ENCODE assay signal across 9 mouse cellular contexts in the genomic region with DNA sequence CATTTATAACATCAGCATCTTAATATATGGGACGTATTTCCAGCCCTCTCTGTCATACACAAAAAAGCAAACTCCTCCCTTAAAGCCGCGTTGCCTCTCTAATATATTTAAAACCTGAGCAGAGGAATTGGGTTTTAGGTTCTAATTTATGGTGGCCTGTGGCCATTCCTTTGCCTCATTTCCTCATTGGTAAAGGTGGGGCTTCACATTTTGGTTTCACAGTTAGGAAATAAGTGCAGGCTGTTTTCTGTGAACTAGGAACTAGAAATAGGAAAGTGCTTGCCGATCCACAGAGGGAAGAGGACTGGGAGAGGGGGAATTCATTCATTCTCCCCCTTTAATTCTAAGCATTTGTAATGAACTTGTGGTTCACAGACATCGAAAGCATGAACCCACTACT. TPM values are rescaled to one million over a fixed set of nuclear protein-coding genes. Genes with fewer than 3 reads are reported as not detected.
DNase-seq lines count a peak whose midpoint lies in the region; ATAC-seq and TF ChIP-seq lines count a peak whose summit lies in the region.
"Had no signal": no experiment of that assay in that cellular context is flagged by ENCODE, and none has a peak within 500 bp of the region (broad histone marks: within the 10 kb centered on the region; RNA-seq: fewer than 3 reads in every experiment).

No protein-coding gene starts in this region.

- peaks cover 19% of the 10 kb centered on the region for H3K4me1 ChIP-seq in spleen, adult 2 months (ENCODE audit: control insufficient read depth, insufficient read depth, insufficient read length)
- H3K4me1 ChIP-seq in forebrain, embryonic 13.5 days: peaks cover 36% of the 10 kb centered on the region
- H3K4me1 ChIP-seq in liver, embryonic 12.5 days: peaks cover 53% of the 10 kb centered on the region
- peaks cover 41% of the 10 kb centered on the region for H3K4me1 ChIP-seq in stomach, embryonic 16.5 days (ENCODE audit: control insufficient read depth, insufficient read depth, low read length)

- peak overlapping the region; percentile 46 for H3K4me3 ChIP-seq in spleen, adult 2 months (ENCODE audit: extremely low read depth, insufficient read depth, insufficient read length)
- H3K4me3 ChIP-seq in forebrain, embryonic 13.5 days: peak overlapping the region; percentile 99
- H3K4me3 ChIP-seq in liver, embryonic 12.5 days: peak overlapping the region; percentile 99
- H3K4me3 ChIP-seq in stomach, embryonic 16.5 days (replicated peaks; ENCODE audit: low read length): peak overlapping the region; percentile 85

- no peaks in the 10 kb centered on the region for H3K27me3 ChIP-seq in spleen, adult 2 months (ENCODE audit: control insufficient read depth, insufficient read depth, low read length)
- H3K27me3 ChIP-seq in forebrain, embryonic 13.5 days: no peaks in the 10 kb centered on the region
- no peaks in the 10 kb centered on the region for H3K27me3 ChIP-seq in liver, embryonic 12.5 days (replicated peaks)
- H3K27me3 ChIP-seq in stomach, embryonic 16.5 days (ENCODE audit: control insufficient read depth, insufficient read depth, low read length): no peaks in the 10 kb centered on the region

- DNase-seq in spleen, adult 2 months (ENCODE audit: low read depth in 1 of 2, low spot score in 2 of 2): no peak
- no peak for DNase-seq in spleen, postnatal 4 days (ENCODE audit: low spot score in 2 of 2)
- no peak for DNase-seq in frontal cortex, postnatal 14 days (ENCODE audit: low spot score in 2 of 2)
- no peak for DNase-seq in right cerebral cortex, adult 2 months (ENCODE audit: low spot score in 2 of 2)
- DNase-seq in B cell, adult 2 months: no peak

- peak overlapping the region; percentile 97; the same call in 1 of the 2 replicates for H3K27ac ChIP-seq in spleen, adult 2 months (ENCODE audit: insufficient read depth, low read length)
- no peak overlapping the region for H3K27ac ChIP-seq in forebrain, embryonic 13.5 days
- H3K27ac ChIP-seq in liver, embryonic 12.5 days: peak overlapping the region; percentile 97
- H3K27ac ChIP-seq in stomach, embryonic 16.5 days (ENCODE audit: low read length): peak overlapping the region; percentile 96

- 2% methylated on average over 5 of the region's 5 CpGs for WGBS in spleen, adult 2 months
- 44% methylated on average over 5 of the region's 5 CpGs for WGBS in forebrain, embryonic 13.5 days
- WGBS in liver, embryonic 12.5 days (ENCODE audit: insufficient replicate concordance): 10% methylated on average over 5 of the region's 5 CpGs
- WGBS in stomach, embryonic 16.5 days: 16% methylated on average over 5 of the region's 5 CpGs

- peak overlapping the region; percentile 95 for H3K4me2 ChIP-seq in forebrain, embryonic 13.5 days
- peak overlapping the region; percentile 85 for H3K4me2 ChIP-seq in liver, embryonic 12.5 days
- H3K4me2 ChIP-seq in stomach, embryonic 16.5 days (ENCODE audit: low read depth, low read length): peak overlapping the region; percentile 87

- H3K36me3 ChIP-seq in spleen, adult 2 months (ENCODE audit: control insufficient read depth, insufficient read depth, low read length): no peaks in the 10 kb centered on the region
- no peaks in the 10 kb centered on the region for H3K36me3 ChIP-seq in forebrain, embryonic 13.5 days (ENCODE audit: poor library complexity, severe bottlenecking)
- peaks cover 22% of the 10 kb centered on the region for H3K36me3 ChIP-seq in liver, embryonic 12.5 days
- no peaks in the 10 kb centered on the region for H3K36me3 ChIP-seq in stomach, embryonic 16.5 days (ENCODE audit: control insufficient read depth, insufficient read depth, low read length)

- peak overlapping the region; percentile 97 for H3K9ac ChIP-seq in forebrain, embryonic 13.5 days
- H3K9ac ChIP-seq in liver, embryonic 12.5 days: peak overlapping the region; percentile 94
- peak overlapping the region; percentile 96 for H3K9ac ChIP-seq in stomach, embryonic 16.5 days (ENCODE audit: low read length)

- no peak for ATAC-seq in forebrain, embryonic 13.5 days
- ATAC-seq in liver, embryonic 12.5 days: no peak
- ATAC-seq in stomach, embryonic 16.5 days (ENCODE audit: insufficient read depth, low FRiP score): no peak

- no peak for TF ChIP-seq POLR2A in spleen, adult 2 months (IDR thresholded peaks at IDR 0.05; ENCODE audit: low read depth, low read length)

- H3K9me3 ChIP-seq in forebrain, embryonic 13.5 days (replicated peaks): no peaks in the 10 kb centered on the region
- no peaks in the 10 kb centered on the region for H3K9me3 ChIP-seq in liver, embryonic 12.5 days (replicated peaks)
- H3K9me3 ChIP-seq in stomach, embryonic 16.5 days (replicated peaks; ENCODE audit: control insufficient read depth, low read length): no peaks in the 10 kb centered on the region

- TF ChIP-seq CTCF in spleen, adult 2 months (IDR thresholded peaks at IDR 0.05; ENCODE audit: extremely low read depth, insufficient read depth, insufficient read length, insufficient replicate concordance): no peak

RNA-seq across cellular contexts. Expression of a gene that starts 1.8 kb away (rescaled TPM):
- 186 and 302 TPM in 2 replicates for polyA plus RNA-seq in spleen, adult 2 months (2012; rRNA removed)
- 367 and 371 TPM in 2 replicates for polyA plus RNA-seq in forebrain, embryonic 13.5 days (2015; fragmentation: Nextera tagmentation; extraction: Ambion mirVana)
- polyA plus RNA-seq in liver, embryonic 12.5 days (2016; fragmentation: Nextera tagmentation; extraction: Ambion mirVana): 268 and 269 TPM in 2 replicates
- polyA plus RNA-seq in stomach, embryonic 16.5 days (2015; fragmentation: Nextera tagmentation; extraction: Ambion mirVana): 544 and 546 TPM in 2 replicates

RNA-seq across cellular contexts. Expression of a gene that starts 40.7 kb away (rescaled TPM):
- polyA plus RNA-seq in spleen, adult 2 months (2012; rRNA removed): 0.08 and 0.14 TPM in 2 replicates
- polyA plus RNA-seq in forebrain, embryonic 13.5 days (2015; fragmentation: Nextera tagmentation; extraction: Ambion mirVana): not detected in 2 replicates
- 1.2 and 1.5 TPM in 2 replicates for polyA plus RNA-seq in liver, embryonic 12.5 days (2016; fragmentation: Nextera tagmentation; extraction: Ambion mirVana)
- 1.0 and 1.2 TPM in 2 replicates for polyA plus RNA-seq in stomach, embryonic 16.5 days (2015; fragmentation: Nextera tagmentation; extraction: Ambion mirVana)

RNA-seq across cellular contexts. Expression of a gene that starts 43.2 kb away (rescaled TPM):
- polyA plus RNA-seq in spleen, adult 2 months (2012; rRNA removed): 0.18 and 0.27 TPM in 2 replicates
- not detected in 2 replicates for polyA plus RNA-seq in forebrain, embryonic 13.5 days (2015; fragmentation: Nextera tagmentation; extraction: Ambion mirVana)
- not detected in 2 replicates for polyA plus RNA-seq in liver, embryonic 12.5 days (2016; fragmentation: Nextera tagmentation; extraction: Ambion mirVana)
- polyA plus RNA-seq in stomach, embryonic 16.5 days (2015; fragmentation: Nextera tagmentation; extraction: Ambion mirVana): not detected in 2 replicates
- polyA plus RNA-seq: brain, embryonic 14.5 days had no signal

RNA-seq across cellular contexts. Expression of a gene that starts 46.9 kb away (rescaled TPM):
- 102 and 119 TPM in 2 replicates for polyA plus RNA-seq in spleen, adult 2 months (2012; rRNA removed)
- 195 and 211 TPM in 2 replicates for polyA plus RNA-seq in forebrain, embryonic 13.5 days (2015; fragmentation: Nextera tagmentation; extraction: Ambion mirVana)
- polyA plus RNA-seq in liver, embryonic 12.5 days (2016; fragmentation: Nextera tagmentation; extraction: Ambion mirVana): 119 and 120 TPM in 2 replicates
- polyA plus RNA-seq in stomach, embryonic 16.5 days (2015; fragmentation: Nextera tagmentation; extraction: Ambion mirVana): 227 and 252 TPM in 2 replicates

RNA-seq across cellular contexts. Expression of a gene that starts 47.1 kb away (rescaled TPM):
- 27.5 and 33.8 TPM in 2 replicates for polyA plus RNA-seq in spleen, adult 2 months (2012; rRNA removed)
- 94.5 and 96.1 TPM in 2 replicates for polyA plus RNA-seq in forebrain, embryonic 13.5 days (2015; fragmentation: Nextera tagmentation; extraction: Ambion mirVana)
- polyA plus RNA-seq in liver, embryonic 12.5 days (2016; fragmentation: Nextera tagmentation; extraction: Ambion mirVana): 45.7 and 48.7 TPM in 2 replicates
- polyA plus RNA-seq in stomach, embryonic 16.5 days (2015; fragmentation: Nextera tagmentation; extraction: Ambion mirVana): 108 and 119 TPM in 2 replicates

Comparison
In these comparisons a context has a peak if more than half of its experiments do, and no peak if none do; other contexts are left out.
1. H3K4me3 ChIP-seq: peak in every context shown above with its lines; median percentile 99 in forebrain, embryonic 13.5 days; 99 in liver, embryonic 12.5 days; 85 in stomach, embryonic 16.5 days; 46 in spleen, adult 2 months.